8 mouse cellular contexts compared by ENCODE assay signal in the genomic region with DNA sequence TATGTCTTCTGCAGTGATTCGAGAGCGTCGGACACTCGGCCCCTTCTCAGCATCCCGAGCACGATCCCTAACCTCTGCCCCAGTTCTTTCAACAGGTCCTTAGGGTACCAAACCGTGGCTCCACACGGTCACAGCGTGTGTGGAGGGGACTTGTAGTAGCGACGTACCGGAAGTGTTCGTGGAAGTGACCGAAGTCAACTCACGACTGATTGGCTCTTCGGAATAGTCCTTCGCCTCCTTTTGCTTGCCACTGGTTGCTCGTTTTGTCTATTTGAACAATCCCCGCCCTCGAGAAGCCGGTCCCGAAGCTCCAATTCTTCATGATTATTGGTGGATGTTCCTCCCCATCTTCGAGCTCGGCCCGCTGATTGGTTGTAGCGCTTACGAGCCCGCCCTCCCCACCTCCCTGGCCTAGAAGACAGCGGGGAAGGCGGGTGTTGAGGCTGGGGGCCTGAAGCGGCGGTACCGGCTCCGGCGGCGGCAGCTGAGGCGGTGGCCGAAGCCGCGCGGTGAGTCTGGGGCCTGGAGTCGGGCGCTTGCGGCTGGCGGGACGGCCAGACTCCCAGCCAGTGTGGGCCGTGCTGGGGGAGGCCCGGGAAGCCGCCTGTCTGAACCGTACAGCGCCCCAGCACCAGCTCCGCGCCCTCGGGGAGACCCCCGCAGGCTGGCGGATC. TPM values are rescaled to one million over a fixed set of nuclear protein-coding genes. Genes with fewer than 3 reads are reported as not detected.
DNase-seq lines count a peak whose midpoint lies in the region; ATAC-seq and TF ChIP-seq lines count a peak whose summit lies in the region.

Gene Mtor (plus strand): TSS at position 433 of the 674 bp plus-strand sequence.

- ATAC-seq in embryonic facial prominence, embryonic 13.5 days (ENCODE audit: insufficient number of reproducible peaks, insufficient read depth, low FRiP score, low TSS enrichment, low read depth) = peak; percentile 97
- peak; percentile 97 for ATAC-seq in limb, embryonic 12.5 days (ENCODE audit: insufficient number of reproducible peaks, insufficient read depth, low FRiP score, low TSS enrichment, low read depth)
- peak; percentile 98 for ATAC-seq in midbrain, embryonic 15.5 days (replicated peaks)

- peaks cover 13% of the 10 kb centered on the region for H3K36me3 ChIP-seq in embryonic facial prominence, embryonic 13.5 days
- peaks cover 2% of the 10 kb centered on the region; the same call in 1 of the 2 replicates for H3K36me3 ChIP-seq in kidney, adult 2 months (ENCODE audit: control insufficient read depth, insufficient read depth, low read length)
- H3K36me3 ChIP-seq in limb, embryonic 12.5 days = peaks cover 13% of the 10 kb centered on the region
- H3K36me3 ChIP-seq in midbrain, embryonic 15.5 days (replicated peaks) = peaks cover 13% of the 10 kb centered on the region; the same call in 1 of the 2 replicates
- H3K36me3 ChIP-seq in spleen, adult 2 months (ENCODE audit: control insufficient read depth, insufficient read depth, low read length) = peaks cover 2% of the 10 kb centered on the region

- H3K9me3 ChIP-seq in embryonic facial prominence, embryonic 13.5 days = no peaks in the 10 kb centered on the region
- H3K9me3 ChIP-seq in limb, embryonic 12.5 days = no peaks in the 10 kb centered on the region
- H3K9me3 ChIP-seq in midbrain, embryonic 15.5 days = no peaks in the 10 kb centered on the region

- no peaks in the 10 kb centered on the region for H3K27me3 ChIP-seq in embryonic facial prominence, embryonic 13.5 days
- H3K27me3 ChIP-seq in kidney, adult 2 months (replicated peaks; ENCODE audit: control insufficient read depth, insufficient read depth, low read length) = no peaks in the 10 kb centered on the region
- H3K27me3 ChIP-seq in limb, embryonic 12.5 days = no peaks in the 10 kb centered on the region
- no peaks in the 10 kb centered on the region for H3K27me3 ChIP-seq in midbrain, embryonic 15.5 days (replicated peaks)
- H3K27me3 ChIP-seq in spleen, adult 2 months (ENCODE audit: control insufficient read depth, insufficient read depth, low read length) = no peaks in the 10 kb centered on the region

- H3K4me3 ChIP-seq in embryonic facial prominence, embryonic 13.5 days = peak within 1 kb of the TSS; percentile 97
- H3K4me3 ChIP-seq in kidney, adult 2 months (ENCODE audit: insufficient read depth, low read depth, low read length) = peak within 1 kb of the TSS; percentile 72
- H3K4me3 ChIP-seq in limb, embryonic 12.5 days (replicated peaks) = peak within 1 kb of the TSS; percentile 84
- peak within 1 kb of the TSS; percentile 74 for H3K4me3 ChIP-seq in midbrain, embryonic 15.5 days
- peak within 1 kb of the TSS; percentile 71 for H3K4me3 ChIP-seq in spleen, adult 2 months (ENCODE audit: extremely low read depth, insufficient read depth, insufficient read length)

- H3K27ac ChIP-seq in embryonic facial prominence, embryonic 13.5 days = peak within 1 kb of the TSS; percentile 55
- H3K27ac ChIP-seq in kidney, adult 2 months (ENCODE audit: insufficient read depth, low read depth, low read length) = peak within 1 kb of the TSS; percentile 53
- H3K27ac ChIP-seq in limb, embryonic 12.5 days = peak within 1 kb of the TSS; percentile 67
- peak within 1 kb of the TSS; percentile 85 for H3K27ac ChIP-seq in midbrain, embryonic 15.5 days
- peak within 1 kb of the TSS; percentile 68 for H3K27ac ChIP-seq in spleen, adult 2 months (ENCODE audit: insufficient read depth, low read length)

- H3K4me1 ChIP-seq in embryonic facial prominence, embryonic 13.5 days = peaks cover 24% of the 10 kb centered on the region
- peaks cover 15% of the 10 kb centered on the region for H3K4me1 ChIP-seq in kidney, adult 2 months (ENCODE audit: control insufficient read depth, insufficient read depth, low read length)
- peaks cover 27% of the 10 kb centered on the region for H3K4me1 ChIP-seq in limb, embryonic 12.5 days (replicated peaks)
- peaks cover 43% of the 10 kb centered on the region for H3K4me1 ChIP-seq in midbrain, embryonic 15.5 days
- peaks cover 11% of the 10 kb centered on the region; the same call in 1 of the 2 replicates for H3K4me1 ChIP-seq in spleen, adult 2 months (ENCODE audit: control insufficient read depth, insufficient read depth, insufficient read length)

- H3K9ac ChIP-seq in embryonic facial prominence, embryonic 13.5 days = peak within 1 kb of the TSS; percentile 91
- peak within 1 kb of the TSS; percentile 82 for H3K9ac ChIP-seq in limb, embryonic 12.5 days (replicated peaks)
- peak within 1 kb of the TSS; percentile 83 for H3K9ac ChIP-seq in midbrain, embryonic 15.5 days

- peak within 1 kb of the TSS; percentile 83 for H3K4me2 ChIP-seq in embryonic facial prominence, embryonic 13.5 days
- H3K4me2 ChIP-seq in limb, embryonic 12.5 days = peak within 1 kb of the TSS; percentile 82
- H3K4me2 ChIP-seq in midbrain, embryonic 15.5 days = peak within 1 kb of the TSS; percentile 74

- under 1% methylated on average over 56 of the region's 56 CpGs for WGBS in embryonic facial prominence, embryonic 13.5 days
- WGBS in kidney, adult 2 months = under 1% methylated on average over 56 of the region's 56 CpGs
- WGBS in limb, embryonic 12.5 days = under 1% methylated on average over 56 of the region's 56 CpGs
- WGBS in midbrain, embryonic 15.5 days = under 1% methylated on average over 55 of the region's 56 CpGs
- WGBS in spleen, adult 2 months = under 1% methylated on average over 54 of the region's 56 CpGs

- no peak for TF ChIP-seq CTCF in kidney, adult 2 months (conservative IDR thresholded peaks at IDR 0.05; ENCODE audit: insufficient read depth, insufficient read length, low read depth, low read length)
- no peak for TF ChIP-seq CTCF in spleen, adult 2 months (IDR thresholded peaks at IDR 0.05; ENCODE audit: extremely low read depth, insufficient read depth, insufficient read length, insufficient replicate concordance)

- DNase-seq in 3134 (ENCODE audit: extremely low read depth, insufficient read length, low spot score) = peak; percentile 90
- DNase-seq in adrenal gland, postnatal 36 days = peak; percentile 94 to 95
- DNase-seq in heart, adult 18-20 months = peak; percentile 97 to 99
- peak; percentile 99 for DNase-seq in kidney, adult 2 months
- peak; percentile 92 to 97 for DNase-seq in spleen, adult 2 months (ENCODE audit: low read depth in 1 of 2, low spot score in 2 of 2)

- peak; percentile 18 for TF ChIP-seq POLR2A in kidney, adult 2 months (IDR thresholded peaks at IDR 0.05; ENCODE audit: low read depth, low read length)
- TF ChIP-seq POLR2A in spleen, adult 2 months (IDR thresholded peaks at IDR 0.05; ENCODE audit: low read depth, low read length) = peak; percentile 80

RNA-seq across cellular contexts. Expression of gene Mtor, which starts in this region (rescaled TPM):
- 10 to 100 TPM; 72.5 to 86.2 TPM for total RNA-seq in adrenal gland, postnatal 36 days (2021)
- polyA plus RNA-seq in embryonic facial prominence, embryonic 13.5 days (2015; fragmentation: Nextera tagmentation; extraction: Ambion mirVana) = 14.1 and 16.5 TPM in 2 replicates
- total RNA-seq in heart, adult 18-20 months (2021) = 10 to 100 TPM; 49.8 to 51.4 TPM
- polyA plus RNA-seq in kidney, adult 2 months (2012; rRNA removed) = 39.8 and 50.1 TPM in 2 replicates
- polyA plus RNA-seq in limb, embryonic 12.5 days (2016; fragmentation: Nextera tagmentation; extraction: Ambion mirVana) = 19.3 and 19.7 TPM in 2 replicates
- 22.8 and 23.8 TPM in 2 replicates for polyA plus RNA-seq in midbrain, embryonic 15.5 days (2015; fragmentation: Nextera tagmentation; extraction: Ambion mirVana)
- polyA plus RNA-seq in spleen, adult 2 months (2012; rRNA removed) = 14.2 and 14.6 TPM in 2 replicates

Comparison
In these comparisons a context has a peak if more than half of its experiments do, and no peak if none do; other contexts are left out.
1. Peak in every context shown above with its lines: DNase-seq, ATAC-seq, H3K4me3 ChIP-seq and H3K27ac ChIP-seq.